Mouse (Mus musculus) naive thymus-derived CD4-positive, alpha-beta T cell, adult 2 months (primary cell): ENCODE measurements around the gene Tns3.
"Not testable (repeated sequence)": the region's sequence is repeated elsewhere in the genome, so short reads cannot be mapped to it uniquely, and the experiment has no call there.

Experiments
- DNase-seq: peaks from one replicate; pipeline ENCODE4 v3.0.0-alpha.2; 2011; ENCODE audit warnings: low read depth

The Tns3 gene

GRCm38 (mm10) chr11:8579789-8580188 lies 84.5 kb downstream of the Tns3 start:
- DNase-seq: no peak

GRCm38 (mm10) chr11:8575217-8576180 lies 88.8 kb downstream of the Tns3 start:
- no peak for DNase-seq

- DNase-seq: no peak
These were observed 89.8 kb downstream of the Tns3 start for GRCm38 (mm10) chr11:8574562-8574961.

- DNase-seq: no peak
These were observed 91.6 kb downstream of the Tns3 start for GRCm38 (mm10) chr11:8572762-8573161.

- no peak for DNase-seq
These were observed 94.9 kb downstream of the Tns3 start for GRCm38 (mm10) chr11:8569232-8570028.

- no peak for DNase-seq
These were observed 95.5 kb downstream of the Tns3 start for GRCm38 (mm10) chr11:8568829-8569228.

GRCm38 (mm10) chr11:8566250-8566853 lies 98.0 kb downstream of the Tns3 start:
- DNase-seq: peak; percentile 3

GRCm38 (mm10) chr11:8558761-8559282 lies 105.5 kb downstream of the Tns3 start:
- DNase-seq: no peak

GRCm38 (mm10) chr11:8558258-8558657 lies 106.1 kb downstream of the Tns3 start:
- no peak for DNase-seq

- no peak for DNase-seq
These were observed 107.3 kb downstream of the Tns3 start for GRCm38 (mm10) chr11:8557006-8557405.

GRCm38 (mm10) chr11:8551710-8552109 lies 112.6 kb downstream of the Tns3 start:
- no peak for DNase-seq

GRCm38 (mm10) chr11:8547661-8548060 lies 116.7 kb downstream of the Tns3 start:
- no peak for DNase-seq

GRCm38 (mm10) chr11:8545798-8546197 lies 118.5 kb downstream of the Tns3 start:
- DNase-seq: no peak

- DNase-seq: no peak
These were observed 120.0 kb downstream of the Tns3 start for GRCm38 (mm10) chr11:8544355-8544754.

- DNase-seq: no peak
These were observed 123.0 kb downstream of the Tns3 start for GRCm38 (mm10) chr11:8541222-8541815.

- no peak for DNase-seq
These were observed 124.6 kb downstream of the Tns3 start for GRCm38 (mm10) chr11:8539593-8540265.

- no peak for DNase-seq
These were observed 127.2 kb downstream of the Tns3 start for GRCm38 (mm10) chr11:8537013-8537614.

GRCm38 (mm10) chr11:8534893-8535292 lies 129.4 kb downstream of the Tns3 start:
- peak; percentile 55 for DNase-seq

GRCm38 (mm10) chr11:8532771-8533170 lies 131.6 kb downstream of the Tns3 start:
- DNase-seq: not testable (repeated sequence)

- no peak for DNase-seq
These were observed 132.1 kb downstream of the Tns3 start for GRCm38 (mm10) chr11:8532112-8532747.
